Mouse (Mus musculus) cerebellum, postnatal 25 days (tissue): Measurements from ENCODE around the gene Mgat5.
A peak's percentile ranks its signal among the peaks of the same experiment; 100 is the strongest.

ENCODE experiments used
- DNase-seq, 2 experiments: peaks; one replicate each; pipeline ENCODE4 v3.0.0; 2021; ENCODE audit warnings: mixed read lengths in 2 of 2

The Mgat5 gene

DNA sequence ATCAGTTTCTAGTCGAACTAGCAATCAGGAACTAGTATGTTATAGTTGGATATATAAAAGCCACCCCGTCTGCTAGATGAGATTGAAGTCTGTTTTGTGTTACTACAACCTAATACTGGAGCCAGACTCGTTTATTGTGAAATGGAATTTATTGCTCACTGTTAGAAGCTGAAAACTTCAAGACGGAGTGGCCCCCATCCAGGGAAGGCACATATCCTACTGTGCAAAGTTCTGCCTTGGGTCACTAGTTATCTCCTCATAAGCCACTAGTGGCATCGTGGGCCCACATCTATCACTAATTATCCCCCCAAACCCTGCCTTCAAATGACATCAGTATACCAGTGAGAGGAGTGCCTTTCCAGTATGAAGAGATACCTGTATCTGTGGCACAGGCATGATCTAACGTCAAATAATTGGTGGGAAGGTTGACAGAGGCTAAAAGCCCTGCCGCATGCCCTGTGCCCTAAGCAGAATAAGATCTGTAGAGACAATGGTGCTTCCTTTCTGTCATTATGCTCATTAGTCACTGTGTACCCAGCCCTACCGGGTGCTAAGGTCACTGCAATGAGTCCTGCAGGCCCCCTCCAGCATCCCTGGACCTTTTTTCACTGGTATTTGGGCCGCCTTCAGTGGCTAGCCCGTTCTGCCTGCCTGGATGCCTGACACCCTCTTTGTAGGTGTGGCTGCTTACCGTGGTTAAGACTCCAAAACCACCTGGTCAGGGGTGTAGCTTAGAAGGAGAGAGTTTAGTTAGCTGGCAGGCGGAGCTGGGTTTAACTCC, 191.9 kb downstream of the Mgat5 start:
- DNase-seq, result no peak

DNA sequence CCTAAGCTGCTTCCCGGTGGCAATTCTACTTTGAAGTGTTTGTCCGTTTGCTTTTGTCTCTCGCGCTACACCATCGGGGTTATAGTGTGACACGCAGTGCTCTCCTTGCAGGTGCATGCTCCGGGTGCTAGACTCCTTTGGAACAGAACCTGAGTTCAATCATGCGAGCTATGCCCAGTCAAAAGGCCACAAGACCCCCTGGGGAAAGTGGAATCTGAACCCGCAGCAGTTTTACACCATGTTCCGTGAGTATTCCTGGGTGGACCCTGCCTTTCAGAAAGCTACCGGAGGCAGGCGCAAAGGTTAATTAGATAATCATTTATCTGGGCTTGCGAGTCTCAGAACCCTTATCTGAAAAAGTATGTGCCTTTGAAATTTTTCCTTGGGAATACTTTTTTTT, 192.6 kb downstream of the Mgat5 start:
- DNase-seq, result no peak

DNA sequence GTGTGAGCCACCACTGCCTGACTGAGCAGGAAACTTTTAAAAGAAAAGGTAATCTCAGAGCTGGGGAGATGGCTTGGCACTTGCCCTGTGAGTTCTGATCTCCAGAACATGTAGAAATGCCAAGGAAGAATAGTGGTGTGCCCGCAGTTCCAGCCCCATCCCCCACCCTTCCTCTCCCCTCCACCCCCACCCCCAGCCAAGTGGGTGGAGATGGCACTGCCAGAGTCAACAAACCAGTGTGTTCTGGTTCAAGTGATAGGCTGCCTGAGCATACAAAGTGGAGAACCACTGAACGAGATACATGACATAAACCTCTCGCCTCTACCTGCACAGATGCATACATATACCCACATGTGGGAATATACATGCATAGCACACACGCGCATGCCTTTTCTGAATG, 193.4 kb downstream of the Mgat5 start:
- DNase-seq, result no peak

DNA sequence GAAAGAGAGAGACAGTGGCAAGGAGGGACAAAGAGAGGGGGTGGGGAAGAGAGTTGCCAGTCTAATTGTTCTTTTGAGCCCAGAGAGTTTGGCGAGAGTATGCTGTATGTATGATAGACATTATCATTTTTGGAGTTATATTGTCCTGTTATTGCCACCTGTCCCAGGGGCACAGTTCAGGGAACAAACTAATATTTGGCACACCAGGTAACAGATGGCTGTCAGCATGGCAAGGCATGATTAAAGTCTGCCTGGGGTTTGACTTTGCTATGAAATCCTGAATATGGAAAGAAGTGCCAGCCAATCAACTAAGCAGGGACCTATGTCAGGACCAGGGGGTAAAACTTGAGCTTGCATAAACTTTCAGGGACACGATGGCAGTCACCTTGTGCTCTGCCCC, 195.4 kb downstream of the Mgat5 start:
- DNase-seq, result peak in 1 of 2 experiments; percentile 41

DNA sequence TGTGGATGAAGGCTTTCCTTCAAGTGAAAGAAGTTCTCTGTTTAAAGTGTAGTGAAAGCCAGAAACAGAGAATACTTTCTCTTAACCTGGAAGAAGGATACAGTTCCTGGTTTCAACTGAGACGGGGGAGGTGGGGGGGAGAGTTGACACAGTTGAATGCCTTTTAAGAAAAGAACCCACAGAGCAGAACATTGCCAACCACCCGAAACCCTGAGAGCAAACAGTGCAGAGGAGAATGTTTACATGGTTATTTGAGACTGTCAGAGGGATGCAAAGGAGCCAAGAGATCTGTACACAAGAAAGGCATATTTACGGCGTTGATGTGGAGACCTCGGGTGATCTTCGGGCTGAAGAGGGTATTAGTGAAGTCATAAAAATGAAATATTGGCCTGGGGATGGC, 195.9 kb downstream of the Mgat5 start:
- DNase-seq, result no peak

DNA sequence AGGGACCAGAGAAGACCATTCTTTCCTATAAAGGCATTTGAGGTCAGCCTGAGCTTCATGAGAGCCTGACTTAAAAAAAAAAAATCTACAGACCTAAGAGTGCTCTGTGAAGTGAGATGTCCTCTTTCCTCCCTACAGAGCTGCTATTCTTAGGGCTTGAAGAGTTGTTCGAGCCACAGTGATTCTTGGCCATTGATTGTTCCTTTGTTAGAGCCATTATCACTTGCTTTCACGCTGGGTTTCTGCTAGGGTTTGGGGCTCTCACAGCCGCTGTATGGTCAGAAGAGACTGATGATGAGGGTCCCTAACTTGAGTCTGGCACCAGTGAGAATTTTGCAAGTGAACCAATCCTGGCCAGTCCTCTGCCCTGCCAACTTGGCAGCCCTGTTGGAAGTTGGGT, 199.8 kb downstream of the Mgat5 start:
- no peak for DNase-seq

DNA sequence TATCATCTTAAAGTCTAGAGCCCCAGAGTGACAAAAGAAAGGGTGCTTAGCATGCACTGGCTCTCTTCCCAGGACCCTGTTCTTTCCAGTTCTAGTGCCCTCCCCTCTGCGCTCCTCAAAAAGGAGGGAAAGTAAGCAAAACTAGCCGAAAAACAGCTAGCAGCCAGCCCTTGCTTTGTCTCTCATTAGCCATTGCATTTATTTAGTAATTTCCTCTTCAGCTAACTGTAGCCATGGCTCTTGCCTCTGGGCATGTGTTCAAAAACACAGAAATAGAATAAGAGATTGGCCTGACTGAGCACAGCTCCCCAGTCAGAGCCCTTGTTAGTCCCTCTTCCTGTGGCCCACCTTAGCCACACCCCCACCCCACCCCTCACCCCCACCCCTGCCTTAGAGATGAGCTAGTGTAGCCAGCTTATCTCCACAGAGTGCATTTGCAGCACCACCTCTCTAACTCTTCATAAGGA, 204.2 kb downstream of the Mgat5 start:
- DNase-seq, result no peak

DNA sequence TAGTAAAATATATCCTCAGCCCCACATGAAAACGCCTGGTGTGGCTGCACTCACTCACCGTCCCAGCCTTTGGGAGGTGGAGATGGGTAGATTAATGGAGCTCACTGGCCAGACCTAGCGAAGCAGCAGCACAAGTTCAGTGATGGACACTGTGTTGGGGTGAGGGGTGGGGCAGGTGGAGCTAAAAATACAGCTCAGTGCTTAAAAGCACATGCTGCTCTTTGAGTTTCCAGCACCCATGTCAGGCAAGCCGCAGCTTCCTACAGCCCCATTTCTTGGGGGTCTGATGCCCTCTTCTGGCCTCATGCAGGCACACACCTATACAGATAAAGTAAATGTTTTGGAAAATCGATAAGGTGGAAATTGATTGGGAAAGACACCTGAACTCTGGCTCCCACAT, 204.7 kb downstream of the Mgat5 start:
- no peak for DNase-seq

DNA sequence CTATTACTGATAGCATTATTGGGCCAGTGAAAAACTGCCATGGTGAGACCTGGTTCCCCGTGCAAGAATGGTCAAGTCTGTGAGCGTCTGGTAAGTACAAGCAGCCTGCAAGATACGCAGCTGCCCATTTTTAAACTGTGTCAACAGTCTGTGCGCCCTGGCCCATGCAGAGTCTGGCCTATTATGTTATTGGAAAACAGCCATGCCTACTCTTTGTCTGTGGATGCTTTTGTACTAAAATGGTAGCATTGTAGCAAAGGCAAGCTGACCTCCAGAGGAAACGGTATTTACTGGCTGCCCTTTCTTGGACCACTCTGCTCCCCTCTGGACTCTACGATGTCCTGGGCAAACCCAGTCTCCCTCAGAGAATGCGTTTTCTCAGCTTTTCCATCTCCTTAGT, 209.7 kb downstream of the Mgat5 start:
- peak; percentile 45 to 64 for DNase-seq

DNA sequence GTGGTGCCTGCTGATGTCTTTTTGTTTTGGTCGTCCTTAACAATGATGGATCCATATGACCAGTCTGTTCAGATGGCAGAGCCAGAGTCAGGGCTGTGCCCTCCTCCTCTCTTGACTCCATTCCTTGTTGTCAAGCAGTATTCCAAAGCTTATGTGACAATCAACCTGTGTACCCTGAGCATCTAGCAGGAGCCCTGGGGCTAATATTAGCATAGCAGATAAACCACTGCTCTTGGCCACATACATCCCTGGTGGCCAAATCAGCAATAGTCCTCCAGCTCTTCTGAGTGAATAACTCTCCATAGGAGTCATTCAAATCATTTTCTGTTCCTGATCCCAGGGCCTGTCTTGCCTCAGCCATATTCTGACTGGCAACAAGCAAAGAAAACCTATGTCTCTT, 211.1 kb downstream of the Mgat5 start:
- no peak for DNase-seq

DNA sequence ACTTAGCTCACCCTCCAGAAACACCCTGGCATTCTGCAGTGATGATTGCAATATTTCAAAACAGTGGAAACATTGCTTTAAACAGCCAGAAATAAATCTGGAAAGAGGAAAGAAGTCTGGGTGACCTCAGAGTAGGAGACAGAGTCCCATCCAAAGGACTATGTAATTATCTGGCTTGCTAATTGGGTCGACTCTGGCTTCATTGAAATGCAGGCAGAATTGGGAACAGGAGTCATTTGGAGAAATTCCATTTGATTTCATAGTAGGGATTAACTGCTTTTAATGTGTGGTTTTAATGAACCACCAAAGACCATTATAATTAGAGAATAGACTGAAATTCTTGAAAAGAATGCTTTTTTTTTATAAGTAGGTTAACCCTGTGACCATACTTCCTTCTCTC, 212.2 kb downstream of the Mgat5 start:
- no peak for DNase-seq

DNA sequence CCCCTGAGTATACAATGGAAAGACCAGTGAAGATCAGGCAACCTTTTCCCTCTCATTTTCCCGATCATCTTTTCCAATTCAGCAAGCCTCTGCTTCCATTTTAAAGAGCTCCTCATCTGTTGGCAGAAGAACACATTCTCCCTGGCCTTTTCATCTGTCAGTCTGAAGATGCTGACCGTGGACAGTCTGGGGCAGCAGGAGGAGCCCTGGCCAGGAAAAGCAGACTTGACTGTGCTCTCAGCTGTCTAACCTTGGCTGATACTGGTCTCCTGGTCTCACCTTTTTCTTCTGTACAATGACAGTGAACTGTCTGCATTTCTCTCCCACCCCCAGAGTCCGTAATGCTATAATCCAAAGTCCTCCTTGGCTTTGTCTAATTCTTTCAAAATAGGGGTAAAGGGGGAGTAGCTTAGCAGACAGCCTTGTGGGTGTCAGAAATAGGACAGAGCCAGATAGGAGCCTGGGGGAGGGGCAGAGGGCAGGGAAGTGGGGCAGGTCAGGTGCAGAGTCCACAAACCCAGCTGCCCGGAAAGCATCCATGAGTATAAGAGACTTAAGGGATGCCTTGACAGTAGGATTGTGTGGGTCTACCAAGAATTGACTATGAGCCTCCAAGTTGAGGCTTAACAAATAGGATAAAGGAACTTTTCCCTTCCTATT, 214.2 kb downstream of the Mgat5 start:
- DNase-seq, result no peak

DNA sequence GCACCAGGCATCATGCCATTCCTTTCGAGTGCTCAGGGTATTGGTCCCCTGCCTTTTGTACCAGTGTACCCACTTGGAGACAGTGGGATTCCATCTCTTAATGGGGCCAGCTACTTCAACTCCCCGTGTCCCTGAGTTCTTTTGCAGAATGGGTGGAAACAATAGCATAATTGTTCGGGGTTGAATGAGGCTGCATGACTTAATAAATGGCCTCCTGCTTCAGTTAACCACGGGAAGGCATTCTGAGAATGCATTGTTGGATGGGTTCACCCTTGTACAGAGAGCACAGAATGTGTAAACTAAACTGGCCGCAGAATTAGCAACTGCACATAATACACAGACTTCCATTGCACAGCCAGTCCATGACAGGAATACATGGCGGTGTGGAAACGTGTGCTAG, 214.8 kb downstream of the Mgat5 start:
- no peak for DNase-seq

DNA sequence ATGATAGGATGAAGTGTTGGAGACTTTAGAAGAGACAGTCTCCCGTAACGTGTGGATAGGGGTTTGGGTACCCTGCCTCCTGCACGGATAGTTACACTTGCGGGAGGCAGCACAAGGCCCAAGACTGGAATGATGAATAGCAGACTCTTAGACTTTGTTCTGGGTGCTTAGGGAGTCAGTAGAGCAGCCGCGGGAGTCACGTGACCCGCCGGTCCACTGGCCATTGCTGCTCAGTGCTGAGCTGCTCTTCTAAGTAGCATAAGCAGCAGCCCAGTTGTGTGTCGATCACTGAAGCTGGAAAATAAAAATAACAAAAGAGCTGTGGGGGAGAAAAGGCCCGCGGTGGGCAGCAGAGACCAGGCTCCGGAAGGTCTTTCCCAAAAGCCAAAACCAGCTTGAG, 215.6 kb downstream of the Mgat5 start:
- no peak for DNase-seq

DNA sequence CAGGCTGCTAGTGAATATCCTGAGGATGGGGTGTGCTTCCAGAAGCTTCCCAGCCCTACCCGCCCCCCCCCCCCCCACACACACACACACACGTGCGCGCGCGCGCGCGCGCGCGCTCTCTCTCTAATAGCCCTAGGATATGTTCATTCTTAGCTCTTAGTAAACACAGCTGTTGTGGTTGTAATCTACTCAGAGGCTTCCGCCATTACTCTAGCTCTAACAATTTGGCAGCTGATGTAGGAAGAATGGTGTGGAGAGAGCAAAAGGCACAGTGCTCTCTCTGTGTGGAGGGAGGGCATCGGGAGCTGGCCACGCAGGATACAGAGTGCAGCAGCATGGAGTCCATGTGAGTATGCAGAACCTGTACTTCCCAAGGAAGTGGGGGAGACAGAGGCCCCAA, 216.0 kb downstream of the Mgat5 start:
- DNase-seq, result no peak

DNA sequence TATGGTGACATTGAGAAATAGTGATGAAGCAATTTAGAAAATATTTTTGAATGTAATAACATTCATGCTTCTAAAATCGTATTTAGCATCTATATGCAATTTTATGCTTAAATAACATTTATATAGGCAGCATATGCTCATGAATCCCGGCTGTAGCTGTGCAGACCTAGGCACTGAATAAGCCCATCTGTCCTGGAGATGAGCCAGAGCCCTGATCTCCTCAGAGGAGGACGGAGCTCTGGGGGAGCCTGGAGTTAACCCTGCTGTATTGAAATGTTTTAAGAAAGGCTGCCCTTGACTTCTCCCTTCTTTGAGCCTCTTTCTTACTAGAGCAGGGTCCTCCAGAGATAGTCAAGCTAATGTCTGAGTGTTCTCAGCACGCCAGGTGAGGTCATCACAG, 217.8 kb downstream of the Mgat5 start:
- DNase-seq, result peak; percentile 50 to 70

DNA sequence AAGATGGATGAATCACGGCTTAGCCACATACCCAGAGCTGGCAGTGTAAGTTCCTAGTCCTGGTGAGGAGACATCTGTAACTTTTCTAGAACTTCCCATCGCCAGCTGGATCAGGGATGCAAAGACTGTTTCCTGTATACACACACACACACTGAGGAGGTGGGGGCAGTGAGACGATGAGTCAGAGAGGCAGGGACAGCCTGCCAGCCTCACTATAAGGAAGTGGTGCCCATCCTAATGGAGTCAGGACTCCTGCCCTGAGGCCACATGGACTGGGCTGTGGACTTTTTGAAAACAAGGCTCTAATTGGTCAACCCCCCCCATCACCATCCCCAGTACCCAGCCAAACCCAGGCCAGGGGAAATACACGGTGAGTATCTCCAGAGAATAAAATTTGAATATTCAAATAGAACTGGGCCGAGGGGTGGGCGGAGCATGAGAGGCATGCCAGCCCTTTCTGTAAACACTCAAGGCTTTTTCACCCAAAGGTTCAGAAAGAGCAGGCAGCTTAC, 220.3 kb downstream of the Mgat5 start:
- DNase-seq, result peak in 1 of 2 experiments; percentile 44

DNA sequence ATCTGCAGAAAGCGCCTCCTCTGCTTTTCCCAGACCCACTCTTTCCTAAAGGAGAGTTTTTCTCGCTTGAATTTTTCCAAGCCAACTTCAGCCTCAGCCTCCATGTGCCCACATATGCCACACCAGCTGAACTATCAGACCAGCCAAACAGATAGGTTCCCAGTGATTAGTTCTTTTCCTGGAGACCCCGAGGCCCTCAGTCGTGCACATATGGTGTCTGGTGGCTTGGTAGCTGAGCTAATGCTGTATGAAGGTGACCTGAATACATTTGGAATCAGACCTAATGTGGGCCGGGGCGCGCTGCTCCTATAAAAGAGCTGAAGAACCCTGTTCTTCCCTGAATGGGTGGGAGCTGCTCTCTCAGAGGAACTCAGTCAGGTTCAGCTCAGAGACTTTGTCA, 225.5 kb downstream of the Mgat5 start:
- DNase-seq, result peak in 1 of 2 experiments; percentile 36

DNA sequence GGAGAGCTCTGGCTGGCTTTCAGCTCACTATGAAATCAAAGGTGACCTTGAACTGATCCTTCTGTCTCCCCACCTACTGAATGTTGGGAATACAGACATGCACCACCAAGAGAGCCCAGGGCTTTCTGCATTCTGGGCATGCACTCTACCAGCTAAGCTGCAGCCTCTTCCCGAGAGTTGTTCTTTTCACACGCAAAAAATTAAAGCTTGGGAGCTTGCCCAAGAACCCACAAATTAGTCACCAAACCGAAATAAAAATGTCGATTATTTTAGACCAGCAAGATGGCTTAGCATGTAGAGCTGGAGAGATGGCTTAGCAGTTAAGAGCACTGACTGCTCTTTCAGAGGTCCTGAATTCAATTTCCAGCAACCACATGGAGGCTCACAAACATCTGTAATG, 230.0 kb downstream of the Mgat5 start:
- DNase-seq, result no peak

DNA sequence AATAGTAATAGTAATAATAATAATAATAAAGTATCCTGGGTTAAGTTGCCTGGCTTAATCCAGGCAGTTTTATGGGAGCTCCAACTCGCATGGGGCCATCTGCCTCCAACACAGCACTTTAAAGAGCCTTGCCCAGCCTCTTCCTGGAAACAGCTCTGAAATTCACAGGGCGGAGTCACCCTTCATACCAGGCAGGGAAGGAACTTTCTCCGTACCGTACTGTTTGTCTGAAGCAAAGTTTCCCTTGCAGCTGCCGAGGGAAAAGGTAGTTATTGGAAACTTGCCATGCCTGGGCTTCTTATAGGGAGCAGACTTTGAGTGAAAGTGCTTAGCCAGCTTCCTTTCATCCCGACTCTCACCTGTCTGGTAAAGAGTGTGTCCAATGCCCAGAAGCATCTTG, 232.3 kb downstream of the Mgat5 start:
- DNase-seq, result no peak

DNA sequence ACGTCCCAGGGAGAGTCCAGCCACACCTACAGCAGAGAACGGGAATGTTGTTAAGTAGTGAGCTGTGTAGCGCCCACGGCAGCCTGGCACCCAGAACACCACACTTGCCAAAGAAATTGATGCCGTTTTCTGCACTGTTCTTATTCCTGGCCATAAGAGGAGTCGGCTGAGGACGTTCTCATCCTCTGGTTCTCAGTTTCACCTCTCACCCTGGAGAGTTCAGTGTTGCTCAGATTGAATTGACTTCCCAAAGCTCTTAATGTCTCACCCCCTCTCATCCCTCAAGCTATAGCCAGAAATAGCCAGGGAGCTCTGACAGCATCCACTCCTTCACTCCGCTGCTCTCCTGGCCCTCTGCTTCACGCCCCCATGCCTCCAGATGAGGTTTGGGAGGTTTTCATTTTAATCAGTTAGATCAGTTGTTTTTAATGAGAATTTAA, 234.7 kb downstream of the Mgat5 start:
- DNase-seq, result no peak

DNA sequence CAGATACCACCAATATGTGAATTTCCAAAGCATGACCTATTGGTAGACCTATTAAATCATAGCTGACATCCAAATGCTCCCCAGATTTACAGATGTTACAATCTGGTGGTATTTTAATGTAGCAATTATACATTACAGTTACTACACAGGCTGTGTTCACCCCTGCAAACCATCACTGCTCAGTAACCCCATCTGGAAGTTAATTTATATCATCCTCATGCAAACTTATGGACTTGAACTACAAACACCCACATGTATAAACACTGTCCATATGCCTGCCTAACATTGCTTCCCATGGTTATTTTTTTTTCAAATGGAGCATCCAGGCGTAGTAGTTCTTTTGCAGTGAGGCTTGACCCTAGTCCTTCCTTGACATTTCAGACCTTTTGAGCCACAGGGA, 236.2 kb downstream of the Mgat5 start:
- DNase-seq, result no peak

DNA sequence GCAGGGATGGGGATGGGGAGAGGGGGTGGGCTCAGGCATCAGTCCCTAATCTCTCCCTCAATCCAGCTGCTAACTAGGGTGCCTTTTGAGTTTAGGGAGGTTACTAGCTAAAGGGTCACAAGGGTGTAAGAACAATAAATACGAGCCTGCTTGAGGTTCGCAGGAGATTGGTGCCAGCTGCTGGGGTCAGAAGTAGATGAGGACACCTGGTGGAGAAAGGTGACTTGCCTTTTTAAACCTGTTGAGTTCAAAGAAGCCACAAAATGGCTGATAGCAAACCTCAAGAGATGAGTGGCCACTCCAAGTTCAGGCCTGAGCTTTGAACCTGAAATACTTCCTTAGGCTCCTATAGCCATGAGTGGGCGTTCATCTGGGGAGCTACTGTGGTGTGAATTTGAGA, 236.9 kb downstream of the Mgat5 start:
- DNase-seq, result no peak
